26 mouse cellular contexts compared by ENCODE assay signal in genomic region chr5:112039645-112040372, GRCm38 (mm10).
A peak's percentile ranks its signal among the peaks of the same experiment; 100 is the strongest.
DNase-seq lines count a peak whose midpoint lies in the region; ATAC-seq and TF ChIP-seq lines count a peak whose summit lies in the region.
"Had no signal": no experiment of that assay in that cellular context is flagged by ENCODE, and none has a peak within 500 bp of the region (broad histone marks: within the 10 kb centered on the region; RNA-seq: fewer than 3 reads in every experiment).

No protein-coding gene starts in this region.

- no peak for ATAC-seq in midbrain, embryonic 15.5 days (replicated peaks)
- ATAC-seq in midbrain, embryonic 14.5 days (ENCODE audit: low FRiP score, low TSS enrichment), result no peak
- peak; percentile 26; the same call in 1 of the 2 replicates for ATAC-seq in forebrain, embryonic 13.5 days
- ATAC-seq: CD4-positive, CD25-positive, alpha-beta regulatory T cell, adult 4 months; hindbrain, embryonic 16.5 days had no signal

- H3K4me1 ChIP-seq in midbrain, embryonic 15.5 days, result peaks cover 31% of the 10 kb centered on the region
- H3K4me1 ChIP-seq in midbrain, embryonic 14.5 days (ENCODE audit: control insufficient read depth, insufficient read depth, low read length), result peaks cover 36% of the 10 kb centered on the region
- peaks cover 61% of the 10 kb centered on the region for H3K4me1 ChIP-seq in forebrain, embryonic 13.5 days
- no peaks in the 10 kb centered on the region for H3K4me1 ChIP-seq in cerebellum, adult 2 months (ENCODE audit: control insufficient read depth, insufficient read depth, low read length)
- H3K4me1 ChIP-seq: heart, embryonic 15.5 days; liver, embryonic 15.5 days; lung, embryonic 15.5 days had no signal

- no peaks in the 10 kb centered on the region for H3K9me3 ChIP-seq in midbrain, embryonic 15.5 days
- no peaks in the 10 kb centered on the region for H3K9me3 ChIP-seq in midbrain, embryonic 14.5 days (ENCODE audit: control insufficient read depth, low read length)
- no peaks in the 10 kb centered on the region for H3K9me3 ChIP-seq in forebrain, embryonic 13.5 days (replicated peaks)
- H3K9me3 ChIP-seq: heart, embryonic 10.5 days; heart, embryonic 15.5 days; liver, embryonic 15.5 days; lung, embryonic 15.5 days; neural tube, embryonic 12.5 days had no signal

- no peak overlapping the region for H3K4me2 ChIP-seq in midbrain, embryonic 15.5 days
- no peak overlapping the region for H3K4me2 ChIP-seq in midbrain, embryonic 14.5 days (ENCODE audit: low read length)
- H3K4me2 ChIP-seq in forebrain, embryonic 13.5 days, result no peak overlapping the region
- H3K4me2 ChIP-seq: heart, embryonic 15.5 days; liver, embryonic 15.5 days; lung, embryonic 15.5 days; midbrain, embryonic 11.5 days; neural tube, embryonic 12.5 days had no signal

- no peak overlapping the region for H3K9ac ChIP-seq in midbrain, embryonic 15.5 days
- no peak overlapping the region for H3K9ac ChIP-seq in midbrain, embryonic 14.5 days (replicated peaks; ENCODE audit: low read length)
- H3K9ac ChIP-seq in forebrain, embryonic 13.5 days, result peak overlapping the region; percentile 34; the same call in 1 of the 2 replicates
- H3K9ac ChIP-seq: heart, embryonic 15.5 days; liver, embryonic 15.5 days; lung, embryonic 15.5 days; neural tube, embryonic 12.5 days had no signal

- WGBS in midbrain, embryonic 15.5 days, result 62% methylated on average over 10 of the region's 10 CpGs
- 67% methylated on average over 10 of the region's 10 CpGs for WGBS in midbrain, embryonic 14.5 days
- whole genome bisulfite sequencing in forebrain, embryonic 13.5 days, result 55% methylated on average over 10 of the region's 10 CpGs
- 62% methylated on average over 10 of the region's 10 CpGs for WGBS in cerebellum, adult 2 months

- no peaks in the 10 kb centered on the region for H3K27me3 ChIP-seq in midbrain, embryonic 15.5 days (replicated peaks)
- no peaks in the 10 kb centered on the region for H3K27me3 ChIP-seq in midbrain, embryonic 14.5 days (ENCODE audit: control insufficient read depth, insufficient read depth, low read length)
- no peaks in the 10 kb centered on the region for H3K27me3 ChIP-seq in forebrain, embryonic 13.5 days
- H3K27me3 ChIP-seq in cerebellum, adult 2 months (ENCODE audit: control insufficient read depth, insufficient read depth, low read length), result no peaks in the 10 kb centered on the region
- H3K27me3 ChIP-seq: liver, embryonic 15.5 days; lung, embryonic 15.5 days had no signal

- no peak overlapping the region for H3K4me3 ChIP-seq in midbrain, embryonic 15.5 days
- no peak overlapping the region for H3K4me3 ChIP-seq in midbrain, embryonic 14.5 days (replicated peaks; ENCODE audit: low read depth, low read length)
- no peak overlapping the region for H3K4me3 ChIP-seq in forebrain, embryonic 13.5 days
- no peak overlapping the region for H3K4me3 ChIP-seq in cerebellum, adult 2 months (replicated peaks; ENCODE audit: insufficient read depth, low read depth, low read length)
- H3K4me3 ChIP-seq: heart, embryonic 10.5 days; heart, embryonic 15.5 days; liver, embryonic 15.5 days; lung, embryonic 15.5 days; neural tube, embryonic 12.5 days had no signal

- intact Hi-C loops in gastrocnemius, postnatal 14 days (cut with DNase I; ENCODE audit: low total_unique reads), result no loop called here

- peak; percentile 29 for DNase-seq in gastrocnemius, postnatal 14 days
- DNase-seq in gastrocnemius, adult 18-20 months (ENCODE audit: low spot score), result no peak
- no peak for DNase-seq in midbrain, embryonic 14.5 days
- peak; percentile 41 for DNase-seq in brain, adult 2 months (ENCODE audit: low read depth, low spot score)
- DNase-seq in natural killer cell, adult 2 months (ENCODE audit: low spot score in 2 of 2), result no peak
- DNase-seq in cerebellum, adult 2 months, result no peak
- DNase-seq: adrenal gland, postnatal 14 days; cerebellum, adult 18-20 months; cerebellum, postnatal 14 days; gastrocnemius, postnatal 10 days; heart, adult 11 months; kidney, adult 18-20 months; kidney, postnatal 4 days; right cerebral cortex, adult 18-20 months; thymus, adult 2 months; thymus, postnatal 4 days had no signal

- H3K27ac ChIP-seq in midbrain, embryonic 15.5 days, result 0 out of 2 replicates have a peak overlapping the region, but pooled peaks have one; percentile 9
- H3K27ac ChIP-seq in midbrain, embryonic 14.5 days (replicated peaks; ENCODE audit: low read depth, low read length), result no peak overlapping the region
- peak overlapping the region; percentile 86 for H3K27ac ChIP-seq in forebrain, embryonic 13.5 days
- H3K27ac ChIP-seq in cerebellum, adult 2 months (ENCODE audit: insufficient read depth, low read length), result no peak overlapping the region
- H3K27ac ChIP-seq: heart, embryonic 10.5 days; heart, embryonic 15.5 days; liver, embryonic 15.5 days; lung, embryonic 15.5 days; neural tube, embryonic 12.5 days had no signal

- H3K36me3 ChIP-seq in midbrain, embryonic 15.5 days (replicated peaks), result no peaks in the 10 kb centered on the region
- no peaks in the 10 kb centered on the region for H3K36me3 ChIP-seq in midbrain, embryonic 14.5 days (ENCODE audit: control insufficient read depth, insufficient read depth, low read length)
- no peaks in the 10 kb centered on the region for H3K36me3 ChIP-seq in forebrain, embryonic 13.5 days (ENCODE audit: poor library complexity, severe bottlenecking)
- H3K36me3 ChIP-seq: heart, embryonic 10.5 days; heart, embryonic 15.5 days; liver, embryonic 15.5 days; lung, embryonic 15.5 days; neural tube, embryonic 12.5 days had no signal

- no peak for TF ChIP-seq POLR2A in cerebellum, adult 2 months (IDR thresholded peaks at IDR 0.05; ENCODE audit: borderline replicate concordance, insufficient read depth, low read length)

- TF ChIP-seq CTCF in cerebellum, adult 2 months (IDR thresholded peaks at IDR 0.05; ENCODE audit: borderline replicate concordance, insufficient read depth, low read depth, low read length), result no peak

Comparison
In these comparisons a context has a peak if more than half of its experiments do, and no peak if none do; other contexts are left out.
1. DNase-seq: peak in gastrocnemius, postnatal 14 days (single experiment) and brain, adult 2 months (single experiment); none in gastrocnemius, adult 18-20 months (single experiment), midbrain, embryonic 14.5 days (single experiment), natural killer cell, adult 2 months (0 of 2) and cerebellum, adult 2 months (0 of 2).
2. H3K27ac ChIP-seq: peak in midbrain, embryonic 15.5 days (single experiment) and forebrain, embryonic 13.5 days (single experiment); none in midbrain, embryonic 14.5 days (single experiment) and cerebellum, adult 2 months (single experiment).